Mouse (Mus musculus): Measurements from ENCODE around the gene Npw. TPM values are rescaled to one million over a fixed set of nuclear protein-coding genes. Genes with fewer than 3 reads are reported as not detected.

The Npw gene
- total RNA-seq, 2 experiments from 2014 or later = not detected

Other genes starting within 250 kb of the Npw start
- gene Rnps1, start 243.9 kb downstream of the Npw start, total RNA-seq (2021) = 10 to 100 TPM; 61.1 to 82.0 TPM
- gene Eci1, start 231.8 kb downstream of the Npw start, total RNA-seq (2021) = 100 to 1,000 TPM; 249 to 330 TPM
- gene Dnase1l2, start 215.4 kb downstream of the Npw start, total RNA-seq (2021) = 1 to 10 TPM; 2.8 to 4.0 TPM
- 10 to 100 TPM; 21.9 to 23.1 TPM for gene E4f1, start 188.1 kb downstream of the Npw start, total RNA-seq (2021)
- 10 to 100 TPM; 85.8 to 86.4 TPM for gene Pgp, start 188.1 kb downstream of the Npw start, total RNA-seq (2021)
- under 1 TPM; 0.42 to 0.53 TPM for gene Bricd5, start 184.6 kb downstream of the Npw start, total RNA-seq (2021)
- gene Mlst8, start 179.4 kb downstream of the Npw start, total RNA-seq (2021) = 10 to 100 TPM; 24.6 to 26.5 TPM
- gene Caskin1, start 169.9 kb downstream of the Npw start, total RNA-seq (2021) = 10 to 100 TPM; 16.0 to 31.5 TPM
- gene Traf7, start 130.5 kb downstream of the Npw start, total RNA-seq (2021) = 100 to 1,000 TPM; 101 to 105 TPM
- gene Rab26, start 124.2 kb downstream of the Npw start, total RNA-seq (2021) = 1 to 10 TPM; 1.5 to 2.0 TPM
- 10 to 100 TPM; 37.9 to 38.2 TPM for gene Pkd1, start 108.6 kb downstream of the Npw start, total RNA-seq (2021)
- gene Tsc2, start 25.8 kb downstream of the Npw start, total RNA-seq (2021) = 100 to 1,000 TPM in 1 of 2 experiments, 10 to 100 TPM in 1; 93.3 to 111 TPM
- 1 to 10 TPM; 7.3 to 8.0 TPM for gene Nthl1, start 25.8 kb downstream of the Npw start, total RNA-seq (2021)
- gene Slc9a3r2, start 8.1 kb downstream of the Npw start, total RNA-seq (2021) = 10 to 100 TPM; 62.0 to 90.2 TPM
- gene Zfp598, start 11.2 kb upstream of the Npw start, total RNA-seq (2021) = 10 to 100 TPM; 50.0 to 55.7 TPM
- 1 to 10 TPM; 2.2 to 3.3 TPM for gene Syngr3, start 31.5 kb upstream of the Npw start, total RNA-seq (2021)
- 10 to 100 TPM; 31.9 to 33.9 TPM for gene Gfer, start 37.7 kb upstream of the Npw start, total RNA-seq (2021)
- gene Noxo1, start 37.8 kb upstream of the Npw start, total RNA-seq (2021) = 1 to 10 TPM; 2.8 to 3.9 TPM
- gene Tbl3, start 49.2 kb upstream of the Npw start, total RNA-seq (2021) = 10 to 100 TPM; 30.2 to 32.4 TPM
- gene Rnf151, start 59.6 kb upstream of the Npw start, total RNA-seq (2021) = not detected
- gene Rps2, start 59.7 kb upstream of the Npw start, total RNA-seq (2021) = 100 to 1,000 TPM; 653 to 681 TPM
- 100 to 1,000 TPM; 239 to 321 TPM for gene Ndufb10, start 66.0 kb upstream of the Npw start, total RNA-seq (2021)
- 1 to 10 TPM in 1 of 2 experiments, not detected in 1; 1.2 TPM for gene Rpl3l, start 69.4 kb upstream of the Npw start, total RNA-seq (2021)
- 10 to 100 TPM; 83.9 to 94.4 TPM for gene Msrb1, start 78.2 kb upstream of the Npw start, total RNA-seq (2021)
- gene Hs3st6, start 94.5 kb upstream of the Npw start, total RNA-seq (2021) = 1 to 10 TPM; 2.2 to 2.3 TPM
- under 1 TPM; 0.50 to 0.80 TPM for gene Meiob, start 145.8 kb upstream of the Npw start, total RNA-seq (2021)
- gene Hagh, start 181.7 kb upstream of the Npw start, total RNA-seq (2021) = 10 to 100 TPM; 88.4 to 99.0 TPM
- gene Fahd1, start 191.9 kb upstream of the Npw start, total RNA-seq (2021) = 10 to 100 TPM; 27.6 to 28.2 TPM
- 1 to 10 TPM; 2.0 to 2.7 TPM for gene Igfals, start 207.5 kb upstream of the Npw start, total RNA-seq (2021)
- gene Nubp2, start 227.9 kb upstream of the Npw start, total RNA-seq (2021) = 10 to 100 TPM; 48.5 to 54.1 TPM
- gene Spsb3, start 228.2 kb upstream of the Npw start, total RNA-seq (2021) = 10 to 100 TPM; 33.0 to 33.9 TPM
- gene Eme2, start 236.6 kb upstream of the Npw start, total RNA-seq (2021) = 10 to 100 TPM; 40.6 to 46.1 TPM
- 100 to 1,000 TPM; 107 to 148 TPM for gene Mrps34, start 236.7 kb upstream of the Npw start, total RNA-seq (2021)
- gene Nme3, start 238.0 kb upstream of the Npw start, total RNA-seq (2021) = 100 to 1,000 TPM in 1 of 2 experiments, 10 to 100 TPM in 1; 50.8 to 100 TPM